Mouse (Mus musculus) kidney, adult 11 months (tissue): ENCODE data around the gene Myod1.

Experiments
- DNase-seq: peaks from one replicate; pipeline ENCODE4 v3.0.0; 2022

The Myod1 gene

DNA sequence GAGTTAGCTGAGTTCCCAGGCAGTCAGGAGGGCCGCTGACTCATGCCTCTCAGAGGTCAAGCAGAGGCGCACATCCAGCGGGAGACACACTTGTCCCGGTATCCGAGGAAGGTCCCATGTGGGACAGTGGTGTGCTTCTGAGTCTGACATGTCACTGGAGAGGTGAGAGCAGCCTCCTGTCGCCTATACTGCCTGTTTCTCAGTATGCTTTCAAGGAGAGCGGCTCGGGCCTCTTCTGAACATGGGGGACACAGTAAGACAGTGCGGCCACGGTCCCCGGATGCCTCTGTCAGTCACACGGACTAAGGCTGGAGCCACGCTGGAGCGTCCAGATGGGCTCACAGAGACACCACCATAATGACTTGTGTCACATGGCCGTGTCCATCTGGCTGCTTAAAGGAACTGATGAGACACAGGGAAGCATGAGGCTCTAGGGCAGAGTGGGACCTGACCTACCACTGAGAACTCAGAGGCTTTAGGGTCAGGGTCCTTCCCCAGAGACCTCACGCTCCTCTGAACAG is 41.9 kb downstream of the Myod1 start:
- no peak for DNase-seq

DNA sequence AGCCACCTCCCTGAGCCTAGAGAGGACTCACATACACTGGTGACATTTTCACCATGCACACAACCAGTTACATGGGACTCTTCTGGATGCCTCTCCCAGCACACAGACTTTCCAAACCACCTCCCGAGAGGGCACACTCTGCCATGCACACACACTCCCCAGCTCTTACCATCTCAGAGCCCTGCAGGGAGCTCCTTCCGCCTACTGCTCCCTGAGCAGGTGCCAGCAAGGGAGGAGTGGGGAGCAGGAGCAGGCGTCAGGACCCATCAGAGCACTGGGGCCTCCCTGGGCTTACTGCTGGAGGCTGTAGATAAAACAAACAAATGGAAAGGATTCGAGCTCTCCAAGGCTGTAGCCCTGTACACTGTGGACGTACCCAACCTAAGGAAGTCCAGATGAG is 45.3 kb downstream of the Myod1 start:
- DNase-seq: no peak

DNA sequence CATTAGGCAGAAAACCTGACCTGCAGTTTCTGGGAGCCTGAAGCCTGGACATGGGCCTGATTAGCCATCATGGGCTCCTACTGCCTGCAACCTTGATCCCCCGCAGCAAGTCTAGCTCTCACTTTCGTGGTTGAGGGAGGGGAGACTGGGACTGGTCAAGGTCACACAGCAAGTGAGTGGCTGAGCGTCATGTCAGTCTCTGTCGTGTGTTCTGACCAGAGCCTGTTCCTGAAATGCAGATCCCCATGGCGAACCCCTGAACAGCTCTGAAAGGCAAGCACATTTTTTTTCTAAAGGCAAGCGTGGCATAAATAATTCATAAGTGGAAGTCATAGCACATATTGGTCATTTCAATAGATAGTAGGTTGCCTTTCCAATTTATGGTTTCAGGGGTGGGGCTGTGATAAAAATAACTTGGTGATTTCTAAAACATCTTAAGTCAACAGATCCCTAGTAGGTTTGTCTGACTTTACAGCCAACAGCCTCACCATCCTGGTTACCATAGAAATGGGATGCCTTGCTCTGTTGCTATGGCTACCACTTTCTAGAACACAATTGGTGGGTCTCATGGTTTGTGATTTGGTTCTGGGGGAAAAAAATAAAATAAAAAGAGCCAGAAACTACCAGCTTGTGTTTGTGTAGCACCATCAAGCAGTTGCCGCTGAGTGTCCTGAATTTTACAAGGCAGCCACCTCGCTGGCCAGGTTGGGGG is 45.9 kb downstream of the Myod1 start:
- no peak for DNase-seq

DNA sequence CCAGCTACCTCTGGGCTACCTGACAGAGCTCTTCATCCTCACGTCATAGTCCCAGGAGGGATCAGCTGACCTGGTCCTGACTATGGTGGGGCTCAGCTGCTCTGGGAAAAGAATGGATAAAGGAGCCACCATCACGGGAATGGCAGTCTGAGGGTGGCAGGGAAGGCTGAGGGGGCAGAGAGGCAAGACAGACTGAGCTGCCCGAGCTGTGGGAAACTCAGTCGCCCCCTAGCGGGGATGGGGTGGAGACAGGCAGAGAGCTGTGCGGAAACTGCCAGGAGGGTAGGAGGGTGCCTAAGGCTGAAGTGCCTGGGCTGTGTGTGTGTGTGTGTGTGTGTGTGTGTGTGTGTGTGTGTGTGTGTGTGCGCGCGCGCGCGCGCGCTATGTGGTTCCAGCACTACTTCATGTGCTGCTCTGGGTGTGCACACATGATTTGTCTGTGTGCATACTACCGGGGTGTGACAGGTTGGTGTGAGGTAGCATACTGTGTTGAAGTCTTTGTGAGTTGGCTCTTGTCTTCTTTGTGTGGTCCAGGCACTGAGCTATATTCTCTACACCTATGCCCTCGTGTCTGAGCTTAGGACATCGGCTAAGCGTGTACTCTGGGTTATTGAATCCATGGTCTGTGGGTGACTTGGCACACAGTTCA is 46.6 kb downstream of the Myod1 start:
- DNase-seq: peak; percentile 6

DNA sequence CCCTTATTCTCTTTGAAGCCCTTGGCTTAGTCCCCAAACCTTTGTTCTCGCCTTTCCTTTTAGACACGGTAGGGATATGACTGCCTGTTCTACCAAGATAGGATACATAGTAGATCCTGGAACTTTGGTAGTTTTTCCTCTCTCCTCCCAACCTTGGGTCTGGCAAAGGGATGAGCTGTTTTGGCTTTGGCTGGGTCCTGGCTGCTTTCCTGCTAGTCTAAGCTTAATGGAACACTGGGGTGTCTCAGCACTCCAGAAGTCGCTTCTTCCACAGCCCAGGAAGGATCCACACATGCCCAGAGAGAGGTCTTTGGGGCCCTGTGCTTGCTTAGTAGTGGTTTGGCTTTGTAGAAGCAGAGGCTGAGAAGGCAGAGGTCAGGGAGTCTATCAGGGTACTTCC is 47.7 kb downstream of the Myod1 start:
- DNase-seq: no peak

DNA sequence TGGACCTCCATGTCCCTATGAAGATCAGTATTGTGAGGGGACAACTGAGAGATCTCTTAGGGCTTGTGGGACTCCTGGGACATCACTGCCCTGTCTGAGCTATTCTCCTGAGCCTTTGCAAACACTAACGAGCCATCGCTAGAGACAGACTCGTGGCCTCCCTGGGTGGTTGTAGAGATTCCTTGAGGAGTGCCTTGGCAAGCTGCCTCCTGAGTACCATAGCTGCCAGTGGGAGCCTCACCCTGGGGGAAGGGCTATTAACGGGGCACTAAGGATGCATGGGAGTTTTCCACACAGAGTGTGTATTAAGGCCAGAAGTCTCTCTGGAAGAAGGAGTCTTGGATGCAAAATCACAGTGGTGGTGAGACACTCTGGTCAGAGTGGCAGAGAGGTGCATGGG is 48.7 kb downstream of the Myod1 start:
- DNase-seq: no peak
